Mouse (Mus musculus) forebrain, embryonic 15.5 days (tissue): ENCODE measurements around the gene Shox2. TPM values are rescaled to one million over a fixed set of nuclear protein-coding genes. Genes with fewer than 3 reads are reported as not detected.

Experiments used
- ATAC-seq: fragments of 200-750 bp; cut with Nextera tagmentation; replicated peaks from 2 replicates; pipeline ENCODE4 v1.8.0; 2017; ENCODE audit warnings: mild to moderate bottlenecking, moderate TSS enrichment, moderate library complexity
- H3K27ac ChIP-seq: fragments of 300-500 bp; sonication (generic); replicated peaks from 2 replicates; pipeline ENCODE4 v1.5.1; 2015; ENCODE audit warnings: mild to moderate bottlenecking, inconsistent platforms
- H3K27me3 ChIP-seq: fragments of 300-500 bp; sonication (generic); 2 replicates; pipeline ENCODE4 v1.6.1; 2015; ENCODE audit warnings: inconsistent platforms
- H3K36me3 ChIP-seq: fragments of 300-500 bp; sonication (generic); 2 replicates; pipeline ENCODE4 v1.6.1; 2015; ENCODE audit warnings: mild to moderate bottlenecking, inconsistent platforms
- H3K4me1 ChIP-seq: fragments of 300-500 bp; sonication (generic); 2 replicates; pipeline ENCODE4 v1.6.1; 2015; ENCODE audit warnings: inconsistent platforms
- H3K4me2 ChIP-seq: fragments of 300-500 bp; sonication (generic); replicated peaks from 2 replicates; pipeline ENCODE4 v1.6.1; 2015; ENCODE audit warnings: mild to moderate bottlenecking, inconsistent platforms
- H3K4me3 ChIP-seq: fragments of 300-500 bp; sonication (generic); 2 replicates; pipeline ENCODE4 v1.5.1; 2015; ENCODE audit warnings: mild to moderate bottlenecking, inconsistent platforms
- H3K9ac ChIP-seq: fragments of 300-500 bp; sonication (generic); replicated peaks from 2 replicates; pipeline ENCODE4 v1.6.1; 2015; ENCODE audit warnings: mild to moderate bottlenecking, inconsistent platforms
- H3K9me3 ChIP-seq: fragments of 300-500 bp; sonication (generic); 2 replicates; pipeline ENCODE4 v1.6.1; 2016; ENCODE audit warnings: inconsistent platforms
- WGBS: fragments of 180-500 bp; shearing (Covaris S2); methylation state at CpG from one replicate; pipeline ENCODE4 v1.1.7; 2015; ENCODE audit warnings: mixed read lengths; 5-methylcytosine and 5-hydroxymethylcytosine counted together
- polyA plus RNA-seq: library from polyadenylated mRNA; unstranded; fragments of >200 nt; fragmentation: Nextera tagmentation; extraction: Ambion mirVana; gene quantifications from 2 replicates; pipeline ENCODE4 v1.2.1, GENCODE M21; 2015

Shox2 gene
- polyA plus RNA-seq: 2.7 and 2.8 TPM in 2 replicates

GRCm38 (mm10) chr3:66981706-66982105 is at the start of gene Shox2:
TSS of gene Shox2 (minus strand) at chr3:66981771.
- peak within 1 kb of the TSS; percentile 41 for H3K4me3 ChIP-seq
- peaks cover 62% of the 10 kb centered on the region for H3K27me3 ChIP-seq
- H3K4me2 ChIP-seq: peak within 1 kb of the TSS; percentile 63
- ATAC-seq: no peak
- no peak within 1 kb of the TSS for H3K27ac ChIP-seq
- H3K4me1 ChIP-seq: peaks cover 33% of the 10 kb centered on the region
- no peaks in the 10 kb centered on the region for H3K36me3 ChIP-seq
- 0% methylated on average over 14 of the region's 15 CpGs for WGBS
- no peaks in the 10 kb centered on the region for H3K9me3 ChIP-seq
- H3K9ac ChIP-seq: no peak within 1 kb of the TSS

- Histone ChIP-seq H3K36me3 (peaks cover 11% of the 10 kb centered on the region), H3K4me2 (no peak overlapping the region), H3K4me1 (no peaks in the 10 kb centered on the region), H3K4me3 (no peak overlapping the region), H3K9me3 (no peaks in the 10 kb centered on the region), H3K27ac (no peak overlapping the region), H3K27me3 (no peaks in the 10 kb centered on the region), H3K9ac (no peak overlapping the region)
- WGBS: 82% methylated on average over 1 of the region's 1 CpGs
- ATAC-seq: no peak
Measured at GRCm38 (mm10) chr3:66996820-66997219, 15.2 kb upstream of the Shox2 start.

GRCm38 (mm10) chr3:66986287-66986560 is 4.7 kb upstream of the Shox2 start:
- H3K9ac ChIP-seq: peak overlapping the region; percentile 84
- peaks cover 24% of the 10 kb centered on the region for H3K27me3 ChIP-seq
- H3K27ac ChIP-seq: no peak overlapping the region
- H3K4me3 ChIP-seq: peak overlapping the region; percentile 91
- peaks cover 22% of the 10 kb centered on the region for H3K4me1 ChIP-seq
- 8% methylated on average over 1 of the region's 1 CpGs for WGBS
- no peaks in the 10 kb centered on the region for H3K9me3 ChIP-seq
- peak overlapping the region; percentile 67 for H3K4me2 ChIP-seq
- no peaks in the 10 kb centered on the region for H3K36me3 ChIP-seq
- ATAC-seq: no peak

DNA sequence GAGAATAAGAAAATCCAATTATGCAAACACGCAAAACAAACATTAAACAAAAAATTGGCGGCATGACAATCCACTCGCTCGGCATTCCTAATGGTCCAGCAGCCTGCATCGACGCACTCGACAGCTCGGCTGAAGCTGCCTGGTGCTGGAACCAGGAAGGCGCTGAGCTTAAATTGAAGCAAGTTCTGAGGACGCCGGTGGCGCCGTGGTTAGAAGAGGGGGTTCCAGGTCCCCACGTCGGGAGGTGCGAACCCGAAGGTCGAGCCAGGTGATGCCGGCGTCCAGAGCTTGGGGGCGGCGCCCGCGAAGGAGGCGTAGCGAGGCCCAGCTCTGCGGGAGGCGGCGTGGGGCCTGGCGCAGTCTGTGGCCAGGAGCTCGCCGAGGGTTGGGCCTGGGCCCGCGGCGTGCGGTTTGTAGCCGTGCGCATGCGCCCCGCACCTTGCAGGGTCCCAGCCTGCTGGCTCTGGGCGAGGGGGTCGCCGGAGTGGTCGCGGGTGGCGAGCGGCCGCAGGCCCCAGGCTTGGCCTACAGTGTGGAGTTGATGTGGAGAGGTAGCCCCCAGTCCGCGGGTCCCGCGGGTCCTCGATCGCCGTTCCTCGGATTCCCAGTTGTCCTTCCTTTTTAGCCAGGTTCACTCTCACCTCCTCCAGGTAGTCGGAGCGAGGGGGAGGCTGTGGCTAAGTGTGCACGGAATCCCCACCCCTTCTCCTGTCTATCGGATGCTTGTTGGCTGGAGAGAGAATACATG is 4.1 kb upstream of the Shox2 start:
- under 1% methylated on average over 60 of the region's 60 CpGs for WGBS
- Histone ChIP-seq H3K27ac (0 out of 2 replicates have a peak overlapping the region, but pooled peaks have one; percentile 65), H3K4me3 (peak overlapping the region; percentile 91), H3K36me3 (no peaks in the 10 kb centered on the region), H3K9me3 (no peaks in the 10 kb centered on the region), H3K9ac (peak overlapping the region; percentile 84), H3K27me3 (peaks cover 28% of the 10 kb centered on the region), H3K4me2 (peak overlapping the region; percentile 67), H3K4me1 (peaks cover 27% of the 10 kb centered on the region)
- ATAC-seq: peak; percentile 96

DNA sequence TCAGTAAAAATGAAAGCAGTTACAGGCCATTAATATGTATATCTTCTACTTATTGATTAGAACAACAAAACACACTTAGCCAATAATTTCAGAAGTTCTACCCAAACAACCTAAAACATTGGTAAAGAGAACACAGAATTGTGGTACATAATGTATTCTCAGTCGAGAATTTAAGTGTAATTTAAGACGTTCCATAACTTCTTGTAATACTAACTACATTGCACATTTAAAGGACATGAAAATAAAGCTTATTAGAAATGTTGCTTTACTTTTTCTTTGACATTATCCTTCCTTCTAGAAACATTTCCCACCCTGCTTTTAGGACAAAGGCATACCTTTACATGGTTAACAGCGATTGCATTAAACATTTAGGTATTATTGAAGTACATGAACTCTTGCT is 1.9 kb upstream of the Shox2 start:
- Histone ChIP-seq H3K36me3 (no peaks in the 10 kb centered on the region), H3K4me3 (no peak overlapping the region), H3K27ac (no peak overlapping the region), H3K4me2 (no peak overlapping the region), H3K9ac (no peak overlapping the region), H3K4me1 (peaks cover 30% of the 10 kb centered on the region), H3K27me3 (peaks cover 49% of the 10 kb centered on the region), H3K9me3 (no peaks in the 10 kb centered on the region)
- no peak for ATAC-seq
- 16% methylated on average over 3 of the region's 3 CpGs for WGBS

DNA sequence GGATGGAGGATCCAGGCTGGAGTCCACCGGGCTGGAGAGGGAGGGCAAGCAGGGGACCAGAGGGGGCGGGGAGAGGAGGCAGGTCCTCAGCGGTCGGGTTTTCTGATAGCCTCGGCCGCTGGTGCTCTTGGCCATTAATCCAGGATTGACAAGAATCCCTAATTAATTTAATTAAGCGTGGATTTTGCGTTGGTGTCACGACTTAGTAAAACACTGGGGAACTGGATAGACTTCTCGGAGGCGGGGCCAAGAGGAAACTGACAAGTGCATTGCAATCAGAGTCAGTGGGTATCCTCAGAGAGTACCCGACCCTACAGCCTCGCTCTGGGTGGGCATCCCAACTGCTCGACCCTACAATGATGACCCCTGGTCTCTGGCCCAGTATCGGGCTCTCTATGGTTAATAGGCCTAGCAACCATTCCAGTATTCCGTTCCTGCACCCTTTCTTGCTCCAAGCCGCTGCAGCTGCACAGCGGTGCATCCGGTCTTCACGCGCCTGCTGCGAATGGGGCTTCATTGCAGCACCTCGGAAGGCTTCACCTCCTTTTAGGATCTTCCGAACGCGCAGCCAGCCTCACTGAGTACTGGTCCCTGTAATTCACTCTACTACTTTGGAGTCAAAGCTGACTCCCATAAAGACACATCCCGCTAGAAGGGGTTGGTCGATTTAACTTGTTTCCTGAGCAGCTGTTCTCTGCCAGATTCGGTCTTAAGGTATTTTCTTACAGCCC is 775 bp upstream of the Shox2 start:
- Histone ChIP-seq H3K36me3 (no peaks in the 10 kb centered on the region), H3K4me3 (peak overlapping the region; percentile 13), H3K4me2 (0 out of 2 replicates have a peak overlapping the region, but pooled peaks have one; percentile 2), H3K9me3 (no peaks in the 10 kb centered on the region), H3K4me1 (peaks cover 34% of the 10 kb centered on the region), H3K27ac (no peak overlapping the region), H3K27me3 (peaks cover 56% of the 10 kb centered on the region), H3K9ac (no peak overlapping the region)
- no peak for ATAC-seq
- WGBS: under 1% methylated on average over 29 of the region's 29 CpGs

- no peaks in the 10 kb centered on the region for H3K9me3 ChIP-seq
- no peak within 1 kb of the TSS for H3K27ac ChIP-seq
- no peak within 1 kb of the TSS for H3K9ac ChIP-seq
- H3K27me3 ChIP-seq: peaks cover 66% of the 10 kb centered on the region
- peak; percentile 7; the same call in 1 of the 2 replicates for ATAC-seq
- peak within 1 kb of the TSS; percentile 41 for H3K4me3 ChIP-seq
- H3K4me1 ChIP-seq: peaks cover 28% of the 10 kb centered on the region
- WGBS: under 1% methylated on average over 52 of the region's 62 CpGs
- peak within 1 kb of the TSS; percentile 63 for H3K4me2 ChIP-seq
- no peaks in the 10 kb centered on the region for H3K36me3 ChIP-seq
Measured at GRCm38 (mm10) chr3:66981101-66981661, 390 bp downstream of the Shox2 start, which contains the start of gene Rsrc1. TSS of gene Rsrc1 (plus strand) at chr3:66981390.

DNA sequence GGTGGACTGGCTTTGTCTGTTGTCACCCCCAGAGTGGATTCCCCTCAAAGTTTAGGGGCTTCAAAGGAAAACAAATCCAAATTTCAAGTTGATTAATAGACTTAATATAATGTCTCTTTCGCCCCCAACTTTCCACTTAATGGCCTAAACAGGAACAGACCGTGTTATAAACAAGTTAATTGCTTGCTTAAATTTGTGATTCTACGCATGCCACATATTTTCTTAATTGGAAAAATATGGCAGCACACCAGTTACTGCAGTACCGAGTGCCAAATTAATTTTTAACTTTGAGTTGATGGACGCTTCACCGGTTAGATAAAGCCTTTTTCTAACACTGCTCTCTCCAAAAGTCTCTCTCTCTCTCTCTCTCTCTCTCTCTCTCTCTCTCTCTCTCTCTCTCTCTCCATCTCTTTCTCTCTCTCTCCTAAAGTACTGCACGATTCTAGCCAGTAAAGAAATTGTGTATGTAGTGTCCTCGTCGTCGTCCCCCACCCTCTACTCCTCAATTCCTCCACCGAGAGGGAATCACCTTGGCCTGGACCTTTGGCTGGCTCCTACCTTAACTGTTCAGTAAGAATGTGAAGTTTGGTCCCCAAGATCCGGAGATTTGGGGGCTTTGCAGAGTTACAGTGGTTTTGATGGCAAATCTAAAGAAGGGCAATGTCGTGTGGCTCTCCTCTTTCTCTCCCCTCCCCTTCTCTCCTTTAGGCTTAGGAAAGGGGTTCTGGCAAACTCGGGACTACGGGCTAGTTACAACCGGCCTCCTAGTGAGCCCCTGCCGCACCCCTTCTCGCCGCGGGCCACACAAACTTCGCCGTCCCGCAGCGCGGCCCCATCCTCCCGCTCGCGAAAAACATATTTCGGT is 1.2 kb downstream of the Shox2 start:
- peaks cover 71% of the 10 kb centered on the region for H3K27me3 ChIP-seq
- no peak overlapping the region for H3K9ac ChIP-seq

DNA sequence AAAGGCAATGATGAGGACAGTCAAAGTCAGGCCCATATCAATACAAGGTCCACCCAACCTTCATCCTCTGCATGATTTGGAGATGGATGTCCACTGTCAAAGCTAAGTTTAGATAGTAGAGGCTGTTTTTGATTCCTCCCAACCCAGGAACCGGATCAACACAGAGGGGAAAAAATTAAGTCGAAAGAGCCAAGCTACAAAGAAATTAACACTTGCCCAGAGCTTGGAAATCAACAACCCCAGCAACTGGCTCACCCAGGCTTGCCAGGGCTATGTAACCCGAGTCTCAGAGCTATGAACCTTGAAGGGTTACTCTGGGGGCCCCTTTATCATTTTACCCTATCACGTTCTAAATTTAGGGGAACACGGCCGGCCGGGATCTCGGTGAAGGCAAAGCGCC is 2.1 kb downstream of the Shox2 start:
- H3K4me3 ChIP-seq: no peak overlapping the region
- no peak overlapping the region for H3K27ac ChIP-seq
- H3K9ac ChIP-seq: no peak overlapping the region
- H3K27me3 ChIP-seq: peaks cover 79% of the 10 kb centered on the region
- H3K9me3 ChIP-seq: no peaks in the 10 kb centered on the region
- H3K4me1 ChIP-seq: peaks cover 26% of the 10 kb centered on the region
- ATAC-seq: no peak
- 3% methylated on average over 9 of the region's 9 CpGs for WGBS
- no peak overlapping the region for H3K4me2 ChIP-seq
- no peaks in the 10 kb centered on the region for H3K36me3 ChIP-seq

More for the DNA sequence above, 1.2 kb downstream of the Shox2 start:
- no peak overlapping the region for H3K27ac ChIP-seq
- H3K4me3 ChIP-seq: peak overlapping the region; percentile 41
- no peaks in the 10 kb centered on the region for H3K36me3 ChIP-seq
- peak overlapping the region; percentile 63 for H3K4me2 ChIP-seq
- peaks cover 26% of the 10 kb centered on the region for H3K4me1 ChIP-seq
- no peaks in the 10 kb centered on the region for H3K9me3 ChIP-seq
- no peak; the same call in 1 of the 2 replicates for ATAC-seq
- 2% methylated on average over 29 of the region's 29 CpGs for WGBS

DNA sequence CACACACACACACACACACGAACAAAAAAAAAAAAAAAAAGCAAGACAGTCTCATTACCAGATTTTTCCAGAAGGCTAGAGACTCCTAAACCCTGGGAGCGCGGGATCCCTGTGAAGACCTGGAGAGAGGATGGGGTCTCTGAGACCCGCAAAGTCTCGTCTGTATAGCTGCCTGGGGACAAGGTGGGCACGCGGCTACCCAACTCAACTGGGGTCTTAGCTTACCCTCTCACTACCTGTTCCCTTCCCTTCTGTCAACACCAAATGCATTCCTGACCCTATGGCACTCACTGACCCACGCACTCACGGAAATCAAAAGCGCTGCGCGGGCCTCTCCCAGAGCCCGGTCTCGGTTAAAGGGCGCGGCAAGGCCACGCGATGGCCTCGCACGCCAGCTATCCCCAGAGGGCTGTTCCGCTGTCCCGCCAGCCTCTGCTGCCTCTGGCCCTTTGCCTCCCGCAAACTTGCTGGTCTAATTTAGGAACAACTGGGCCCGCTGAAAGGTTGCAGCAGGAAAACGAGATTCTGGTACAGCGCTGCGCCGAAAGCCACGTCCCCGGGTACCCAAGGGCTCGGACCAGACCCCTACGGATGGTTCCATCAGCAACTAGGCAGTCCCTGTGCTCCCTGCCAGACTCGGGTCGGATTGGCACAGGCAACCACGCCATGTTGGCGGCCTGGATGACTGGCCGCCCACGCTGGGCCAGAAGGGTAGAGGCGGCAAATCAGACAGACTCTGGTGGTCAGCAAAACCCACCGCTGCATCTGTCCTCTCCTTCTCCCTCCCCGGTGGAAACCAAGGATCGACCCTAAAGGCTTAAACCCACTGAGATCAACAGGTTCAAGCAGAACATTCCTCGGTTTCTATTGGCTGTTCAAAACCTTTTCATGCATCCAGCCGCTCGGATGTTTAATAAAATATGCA is 2.9 kb downstream of the Shox2 start:
- H3K9ac ChIP-seq: no peak overlapping the region
- under 1% methylated on average over 45 of the region's 45 CpGs for WGBS

More for the DNA sequence above, 2.9 kb downstream of the Shox2 start:
- no peak overlapping the region for H3K4me3 ChIP-seq
- peaks cover 80% of the 10 kb centered on the region for H3K27me3 ChIP-seq
- H3K4me1 ChIP-seq: peaks cover 26% of the 10 kb centered on the region
- ATAC-seq: no peak
- H3K4me2 ChIP-seq: no peak overlapping the region; the same call in 1 of the 2 replicates
- H3K36me3 ChIP-seq: no peaks in the 10 kb centered on the region
- H3K27ac ChIP-seq: no peak overlapping the region
- H3K9me3 ChIP-seq: no peaks in the 10 kb centered on the region
